Mouse (Mus musculus): Measurements from ENCODE around the gene Rasl12.

Rasl12 gene

DNA sequence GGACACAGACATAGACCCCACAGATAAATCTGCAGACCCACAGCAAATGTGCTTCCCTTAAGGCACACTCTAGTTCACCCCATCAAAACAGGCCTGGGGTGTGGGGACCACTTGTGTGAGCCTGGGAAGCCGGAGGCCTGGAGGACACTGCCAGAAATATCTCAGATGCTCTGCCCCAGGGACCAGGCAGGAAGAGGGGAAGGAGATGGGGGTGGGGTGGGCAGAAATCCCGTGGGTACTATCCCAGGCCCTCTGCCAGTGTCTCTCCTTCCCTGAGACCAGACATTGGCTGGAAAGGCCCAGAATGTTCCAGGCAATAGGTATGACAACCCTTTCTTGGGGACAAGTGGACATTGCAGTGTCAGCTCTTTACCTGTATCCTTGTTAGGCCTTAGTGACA lies 4.7 kb upstream of the Rasl12 start:
- DNase-seq: no peak

- no peak for DNase-seq
These were observed 3.9 kb upstream of the Rasl12 start for GRCm38 (mm10) chr9:65394360-65394759.

GRCm38 (mm10) chr9:65399934-65400333 lies 1.6 kb downstream of the Rasl12 start:
- DNase-seq: no peak

- DNase-seq: peak; percentile 86
These were observed 6.3 kb downstream of the Rasl12 start for GRCm38 (mm10) chr9:65404331-65405183.

DNA sequence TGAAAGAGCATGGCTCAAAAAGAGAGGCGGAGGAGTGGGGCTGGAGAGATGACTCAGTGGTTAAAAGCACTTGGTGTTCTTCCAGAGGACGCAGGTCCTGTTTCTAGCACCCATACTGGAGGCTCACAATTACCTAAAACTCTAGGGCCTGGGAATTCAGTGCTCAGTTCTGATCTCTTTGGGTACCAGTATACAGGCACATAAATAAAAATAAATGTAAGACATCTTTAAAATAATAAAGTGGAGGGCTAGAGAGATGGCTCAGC lies 6.8 kb downstream of the Rasl12 start:
- DNase-seq: no peak

DNA sequence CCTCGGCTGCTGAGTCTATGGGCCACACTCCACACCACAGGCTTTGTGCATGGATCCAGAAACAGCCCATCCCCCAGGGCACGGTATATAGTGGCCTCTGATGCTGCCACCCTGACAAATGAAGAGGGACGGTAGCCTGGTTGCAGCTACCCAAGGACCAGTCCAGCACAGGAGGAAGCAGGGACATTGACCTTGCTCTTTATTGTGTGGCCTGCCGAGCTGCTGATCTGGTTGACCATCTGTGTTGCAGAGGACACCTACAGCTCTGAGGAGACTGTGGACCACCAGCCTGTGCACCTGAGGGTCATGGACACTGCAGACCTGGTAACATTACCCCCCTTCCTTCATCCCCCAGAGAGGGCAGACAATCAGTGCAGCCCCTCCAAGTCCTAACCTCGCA lies 9.0 kb downstream of the Rasl12 start:
- no peak for DNase-seq

GRCm38 (mm10) chr9:65407861-65408260 lies 9.6 kb downstream of the Rasl12 start:
- peak; percentile 82 for DNase-seq

- peak; percentile 94 for DNase-seq
These were observed 10.6 kb downstream of the Rasl12 start for GRCm38 (mm10) chr9:65408871-65409295.

DNA sequence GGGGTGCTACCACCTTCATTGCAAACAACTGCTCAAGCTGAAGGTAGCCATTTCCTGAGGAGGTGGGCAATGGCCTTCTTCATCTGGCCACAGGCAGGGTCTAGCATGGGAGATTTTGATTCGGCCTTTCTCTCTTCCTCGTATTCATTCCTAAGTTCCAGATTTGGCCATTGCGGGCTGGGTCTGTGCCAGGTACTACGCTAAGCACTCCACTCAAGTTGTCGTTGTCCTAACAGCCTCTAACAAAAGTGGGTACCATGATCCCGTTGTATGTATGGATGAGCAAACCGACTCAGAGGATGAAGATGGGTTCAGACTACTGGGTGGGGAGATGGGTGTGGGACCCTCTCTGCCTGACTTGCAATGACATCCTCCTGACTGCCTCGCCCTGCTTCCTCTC lies 12.1 kb downstream of the Rasl12 start:
- DNase-seq: no peak

- no peak for DNase-seq
These were observed 13.0 kb downstream of the Rasl12 start for GRCm38 (mm10) chr9:65411326-65411725.

GRCm38 (mm10) chr9:65417738-65418137 lies 19.4 kb downstream of the Rasl12 start:
- no peak for DNase-seq

DNA sequence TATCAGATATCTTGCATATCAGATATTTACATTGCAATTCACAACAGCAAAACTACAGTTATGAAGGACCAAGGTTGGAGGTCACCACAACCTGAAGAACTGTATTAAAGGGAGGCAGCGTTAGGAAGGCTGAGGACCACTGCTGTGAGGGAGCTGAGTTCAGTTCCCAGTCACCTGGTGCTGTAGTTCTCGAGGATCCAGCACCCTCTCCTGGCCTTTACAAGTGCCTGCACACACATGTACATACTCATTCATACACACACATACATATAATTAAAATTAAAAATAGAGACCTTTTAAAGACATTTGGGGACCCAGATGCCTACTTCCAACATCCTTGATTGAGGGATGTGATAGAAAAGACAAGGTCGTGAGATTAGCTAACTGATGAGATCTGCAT lies 21.3 kb downstream of the Rasl12 start:
- no peak for DNase-seq

- peak; percentile 90 for DNase-seq
These were observed 24.6 kb downstream of the Rasl12 start, which contains the start of gene Slc51b for GRCm38 (mm10) chr9:65422760-65423501. Gene Slc51b, minus strand, starts transcription at chr9:65422955.

- DNase-seq: no peak
These were observed 26.1 kb downstream of the Rasl12 start for GRCm38 (mm10) chr9:65424393-65424792.

- DNase-seq: peak; percentile 85
These were observed 29.2 kb downstream of the Rasl12 start for GRCm38 (mm10) chr9:65427511-65427910.

DNA sequence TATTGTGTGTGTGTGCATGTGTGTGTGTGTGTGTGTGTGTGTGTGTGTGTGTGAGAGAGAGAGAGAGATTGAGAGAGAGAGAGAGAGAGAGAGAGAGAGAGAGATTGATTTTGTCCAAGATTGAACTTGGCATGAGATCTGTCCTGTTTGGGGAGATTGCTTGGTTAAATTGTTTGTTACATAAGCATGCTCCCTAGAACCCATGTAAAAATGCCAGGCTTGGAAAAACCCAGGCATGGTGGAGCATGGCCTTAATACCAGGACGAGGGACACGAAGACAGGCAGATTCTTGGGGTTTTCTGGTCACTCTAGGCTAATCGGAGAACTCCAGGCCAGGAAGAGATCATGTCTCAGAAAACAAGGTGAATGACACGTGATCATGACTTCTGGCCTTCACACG lies 29.7 kb downstream of the Rasl12 start:
- peak; percentile 56 for DNase-seq

DNA sequence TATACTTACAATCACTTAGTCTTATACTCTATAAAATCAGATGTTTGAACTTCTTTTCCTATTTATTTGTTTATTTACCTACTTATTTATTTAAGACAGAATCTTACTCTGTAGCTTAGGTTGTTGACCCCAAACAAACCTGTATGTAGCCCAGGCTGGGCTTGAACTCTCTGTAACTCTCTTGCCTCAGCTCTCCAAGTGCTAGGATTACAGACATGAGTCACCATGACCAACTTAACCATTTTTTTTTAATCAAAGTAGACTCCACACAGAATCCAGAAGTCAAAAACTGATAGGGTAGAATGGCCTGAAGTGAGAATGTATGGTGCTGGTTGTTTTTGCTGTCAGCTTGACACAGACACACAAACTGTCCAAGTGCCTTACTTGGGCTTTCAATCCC lies 32.1 kb downstream of the Rasl12 start:
- DNase-seq: no peak

DNA sequence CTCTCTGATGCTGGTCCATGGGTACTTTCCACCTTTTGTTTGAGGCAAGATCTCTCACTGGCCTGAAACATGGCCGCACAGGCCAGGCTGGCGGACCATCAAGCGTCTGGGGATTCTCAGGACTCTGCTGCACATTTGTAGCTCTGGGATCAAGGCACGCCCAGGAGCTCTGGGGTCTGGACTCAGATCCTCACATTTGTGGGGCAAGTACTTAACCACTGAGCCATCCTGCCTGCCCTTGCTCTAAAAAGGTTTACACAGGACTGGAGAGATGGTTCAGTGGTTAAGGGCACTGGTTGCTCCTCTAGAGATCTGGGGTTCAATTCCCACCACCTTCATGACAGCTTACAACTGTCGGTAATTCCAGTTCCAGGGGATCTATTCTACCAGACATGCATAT lies 32.6 kb downstream of the Rasl12 start:
- DNase-seq: no peak

DNA sequence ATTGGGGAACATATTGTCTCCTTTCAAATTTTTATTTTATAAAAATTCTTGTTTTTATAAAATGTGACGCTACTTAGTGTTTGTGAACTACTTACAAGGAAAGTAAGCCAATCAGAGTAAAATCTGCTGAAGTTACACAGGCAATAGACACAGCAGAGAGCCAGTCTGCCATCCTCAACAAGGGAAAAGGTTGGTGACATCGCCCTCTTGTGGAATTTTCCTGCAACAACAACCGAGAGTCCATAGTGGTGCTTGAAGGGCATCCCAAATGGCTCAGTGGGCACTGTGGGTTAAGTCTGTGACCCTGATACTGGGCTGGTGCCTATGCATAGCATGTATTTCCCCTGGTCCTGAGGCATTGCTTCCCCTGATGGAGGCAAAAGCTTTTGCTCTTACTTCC lies 33.9 kb downstream of the Rasl12 start:
- DNase-seq: peak; percentile 93

GRCm38 (mm10) chr9:65434140-65434539 lies 35.8 kb downstream of the Rasl12 start:
- peak; percentile 65 for DNase-seq

DNA sequence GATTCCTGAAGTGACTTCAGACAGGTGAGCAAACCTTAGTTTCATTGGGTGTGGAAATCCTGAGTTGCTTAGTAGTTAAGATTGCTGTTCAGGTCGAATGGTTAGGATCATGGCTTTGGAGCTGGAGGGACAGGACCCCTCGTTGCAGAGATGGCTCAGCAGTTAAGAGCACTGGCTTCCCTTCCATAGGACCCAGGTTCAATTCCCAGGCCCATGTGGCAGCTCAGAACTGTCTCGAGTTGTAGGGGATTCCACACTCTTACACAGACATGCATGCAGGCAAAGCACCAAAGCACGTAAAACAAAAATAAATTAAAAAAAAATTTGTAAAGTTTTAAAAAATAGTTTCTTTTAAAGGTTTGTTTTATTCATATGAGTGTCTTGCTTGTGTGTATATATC lies 36.9 kb downstream of the Rasl12 start:
- DNase-seq: no peak

- peak; percentile 96 for DNase-seq
These were observed 37.5 kb downstream of the Rasl12 start, which contains the start of gene Mtfmt for GRCm38 (mm10) chr9:65435671-65436301. Gene Mtfmt, plus strand, starts transcription at chr9:65435782.

DNA sequence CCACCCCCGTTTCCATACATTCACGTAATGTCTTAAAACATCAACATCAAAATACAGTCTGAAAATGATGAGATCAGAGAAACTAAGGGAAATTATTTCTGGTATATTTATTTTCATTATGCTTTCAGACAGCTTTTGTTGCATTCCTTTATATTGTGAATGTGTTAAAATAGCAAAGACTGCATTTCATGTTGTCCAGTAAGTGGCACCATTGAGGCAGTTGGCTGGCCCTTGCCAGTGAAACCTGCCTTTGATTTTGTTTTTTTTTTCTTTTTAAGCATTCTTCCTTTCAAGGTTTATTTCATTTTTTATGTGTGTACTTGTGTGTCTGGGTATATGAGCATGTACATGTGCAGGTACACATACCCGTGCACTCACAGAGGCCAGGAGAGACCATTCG lies 46.4 kb downstream of the Rasl12 start:
- DNase-seq: no peak

- no peak for DNase-seq
These were observed 49.6 kb downstream of the Rasl12 start for GRCm38 (mm10) chr9:65447951-65448350.

All from kidney, adult 9 months (tissue).